Comparison of ENCODE assay signal across 21 mouse cellular contexts in genomic region chr19:23380968-23381367, GRCm38 (mm10).
"Had no signal": no experiment of that assay in that cellular context is flagged by ENCODE, and none has a peak within 500 bp of the region (broad histone marks: within the 10 kb centered on the region; RNA-seq: fewer than 3 reads in every experiment).

No protein-coding gene starts in this region.

- ATAC-seq: hindbrain, embryonic 16.5 days; hindbrain, postnatal 0 days; inflammation-experienced regulatory T-cells, adult 6 months; intestine, embryonic 15.5 days; intestine, embryonic 16.5 days; intestine, postnatal 0 days had no signal

- DNase-seq: heart, postnatal 10 days; heart, postnatal 36 days; heart, postnatal 4 days; kidney, adult 11 months; kidney, adult 18-20 months; kidney, adult 2 months; kidney, adult 8-10 months; kidney, adult 9 months; kidney, postnatal 10 days; kidney, postnatal 14 days; kidney, postnatal 25 days; kidney, postnatal 36 days; kidney, postnatal 4 days; layer of hippocampus, adult 9-11 months; layer of hippocampus, postnatal 36 days had no signal
